Mouse (Mus musculus) kidney, postnatal 10 days (tissue): ENCODE data around the gene Gorasp1.

Experiments used
- DNase-seq: peaks from one replicate; pipeline ENCODE4 v3.0.0; 2021; ENCODE audit warnings: mixed read lengths

The Gorasp1 gene

GRCm38 (mm10) chr9:119925120-119925657, 12.2 kb downstream of the Gorasp1 start:
- DNase-seq = no peak

DNA sequence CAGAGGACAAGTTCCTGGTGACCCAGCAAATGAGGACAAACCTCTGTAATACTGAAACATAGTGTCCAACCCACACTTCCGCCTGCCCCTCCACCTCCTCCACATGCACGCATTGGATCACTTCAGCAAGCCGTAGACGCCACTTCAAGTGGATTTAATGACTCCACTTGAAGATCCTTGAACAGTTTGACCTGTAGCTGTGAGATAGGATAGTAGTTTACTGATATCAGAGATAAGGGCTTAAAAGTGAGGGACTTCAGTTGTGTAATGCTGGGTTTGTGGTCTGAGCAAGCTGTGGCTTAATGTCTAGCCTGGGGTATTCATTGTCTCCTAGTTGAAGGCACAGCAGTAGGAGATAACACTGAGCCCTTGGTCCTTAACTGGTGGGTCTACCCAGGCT, 13.9 kb downstream of the Gorasp1 start:
- DNase-seq = no peak

- no peak for DNase-seq
These were observed 17.5 kb downstream of the Gorasp1 start for GRCm38 (mm10) chr9:119919858-119920257.

- no peak for DNase-seq
These were observed 24.1 kb downstream of the Gorasp1 start for GRCm38 (mm10) chr9:119913087-119913838.

- DNase-seq = no peak
These were observed 27.4 kb downstream of the Gorasp1 start for GRCm38 (mm10) chr9:119909931-119910330.

GRCm38 (mm10) chr9:119908708-119909107, 28.7 kb downstream of the Gorasp1 start:
- DNase-seq = no peak

DNA sequence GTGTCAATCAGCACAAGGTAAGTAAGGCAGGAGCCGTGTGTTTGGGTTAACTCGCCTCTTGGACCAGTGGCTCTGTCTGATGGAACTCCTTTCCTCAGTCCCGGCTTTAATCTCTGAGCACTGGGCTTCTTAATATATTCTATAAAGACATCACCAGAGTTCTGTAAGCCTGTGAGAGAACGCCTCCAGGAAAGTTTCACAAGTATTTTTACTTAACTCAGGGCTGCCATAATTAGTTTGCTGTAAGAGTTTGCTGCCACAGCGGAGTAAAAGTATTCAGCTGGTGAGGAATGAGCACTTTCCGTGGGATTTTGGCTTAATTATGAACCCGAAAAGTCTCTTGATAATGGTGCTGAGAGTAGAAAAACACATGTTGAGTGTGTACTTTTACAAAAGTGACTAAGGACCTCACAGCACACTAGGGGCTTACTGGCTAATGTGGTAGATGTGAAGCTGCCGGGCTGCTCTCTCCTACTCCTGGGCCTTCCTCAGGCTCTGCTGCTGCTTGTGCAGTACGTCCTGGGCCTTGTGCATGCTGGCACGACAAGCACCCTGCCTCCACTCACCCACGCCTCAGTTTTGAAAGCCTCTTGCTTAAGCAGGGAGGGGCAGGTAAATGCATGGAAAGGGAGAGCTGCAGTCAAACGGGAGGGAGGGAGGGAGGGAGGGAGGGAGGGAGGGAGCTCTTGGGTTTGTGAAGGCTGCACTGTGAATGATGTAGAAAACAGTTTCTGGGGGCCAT, 34.8 kb downstream of the Gorasp1 start:
- DNase-seq = no peak

GRCm38 (mm10) chr9:119899446-119899845, 37.9 kb downstream of the Gorasp1 start:
- DNase-seq = no peak

DNA sequence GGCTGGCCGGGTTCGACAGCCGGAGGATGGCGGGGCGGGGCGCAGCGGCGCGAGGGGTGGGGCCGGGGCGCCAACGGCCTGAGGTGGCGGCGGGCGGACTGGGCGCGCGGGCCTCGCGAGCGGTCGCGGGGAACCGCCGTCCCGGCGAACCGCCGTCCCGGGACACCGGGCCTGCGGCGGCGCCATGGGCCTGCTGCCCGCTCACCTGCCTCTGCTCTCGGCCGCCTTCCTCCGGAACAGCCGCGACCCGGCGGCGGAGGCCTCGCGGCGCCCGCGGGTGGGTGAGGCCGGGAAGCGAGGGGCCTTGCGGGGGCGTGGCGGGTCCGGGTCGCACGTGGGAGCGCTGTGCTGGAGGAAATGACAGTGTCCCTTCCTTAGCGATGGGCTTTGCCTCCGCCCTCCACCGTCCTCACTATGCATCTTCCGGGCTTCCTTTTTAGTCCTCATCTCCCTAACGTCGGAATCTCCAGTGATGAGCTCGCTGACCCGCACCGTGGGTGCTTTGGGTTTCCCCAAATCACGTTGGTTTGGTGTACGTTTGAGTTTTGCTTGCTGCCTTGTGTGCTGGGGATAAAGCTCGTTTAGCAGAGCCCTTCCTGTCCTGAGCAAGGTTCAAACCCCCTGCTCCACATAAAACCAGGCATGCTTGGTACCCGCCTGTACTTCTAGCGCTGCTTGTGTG, 42.2 kb downstream of the Gorasp1 start:
- peak; percentile 71 for DNase-seq

GRCm38 (mm10) chr9:119894339-119895009, 42.9 kb downstream of the Gorasp1 start, which contains the start of gene Wdr48:
TSS of gene Wdr48 (plus strand) at chr9:119894878.
- peak; percentile 99 for DNase-seq

- no peak for DNase-seq
These were observed 43.5 kb downstream of the Gorasp1 start for GRCm38 (mm10) chr9:119893881-119894280.

- peak; percentile 37 for DNase-seq
These were observed 46.7 kb downstream of the Gorasp1 start for GRCm38 (mm10) chr9:119890692-119891091.

DNA sequence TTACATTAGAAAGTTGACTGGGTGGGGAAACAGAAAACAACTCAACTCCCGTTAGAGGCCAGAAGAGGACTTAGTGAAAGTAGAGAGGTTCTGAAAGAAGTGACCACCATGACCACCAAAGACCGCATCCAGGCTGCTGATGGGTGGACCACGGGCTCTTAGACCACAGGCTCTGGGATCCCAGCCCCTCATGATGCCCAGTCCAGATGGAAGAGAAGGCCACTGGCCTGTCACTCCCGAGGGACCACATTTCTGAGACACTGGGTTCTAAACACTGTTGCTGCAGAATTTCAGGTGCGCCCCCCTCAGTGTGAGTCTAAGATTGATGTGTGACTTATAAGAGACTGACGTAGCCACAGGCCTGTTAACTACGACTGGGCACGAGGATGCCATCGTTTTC, 47.9 kb downstream of the Gorasp1 start:
- DNase-seq = no peak

DNA sequence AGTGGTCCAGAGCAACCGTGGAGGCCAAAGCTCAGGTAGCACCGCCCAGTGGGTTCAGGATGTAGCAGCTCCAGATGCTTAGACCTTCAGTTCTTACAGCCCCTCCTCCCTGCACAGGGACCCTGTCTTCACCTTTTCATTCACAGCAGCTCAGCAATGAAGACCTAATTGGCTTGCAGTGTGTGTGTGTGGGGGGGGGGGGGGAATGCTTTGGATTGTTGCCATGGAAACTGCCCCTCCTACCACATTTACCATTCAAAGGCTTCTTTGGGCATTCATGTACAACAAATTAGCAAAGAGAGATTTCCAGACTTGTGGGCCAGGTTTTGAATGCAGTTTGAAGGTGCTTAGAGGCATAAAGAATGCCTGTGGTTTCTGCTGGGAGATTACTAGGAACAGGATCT, 48.5 kb downstream of the Gorasp1 start:
- no peak for DNase-seq

GRCm38 (mm10) chr9:119887144-119887901, 50.0 kb downstream of the Gorasp1 start:
- DNase-seq = no peak
